Mouse (Mus musculus) bone marrow macrophage, adult 2 months (primary cell): ENCODE measurements at regions not wholly inside any gene's neighbourhood (a gene's known extent, or its start where the extent isn't known, plus 50 kb on each side); places are given as distances from the start of the nearest gene placed in this dataset.

Source experiments
- CTCF ChIP-seq: IDR thresholded peaks from 2 replicates; pipeline ENCODE4 v1.5.1; 2012; ENCODE audit warnings: low read depth, mild to moderate bottlenecking, low read length, moderate library complexity
- POLR2A ChIP-seq: IDR thresholded peaks from 2 replicates; pipeline ENCODE4 v1.6.1; 2012; ENCODE audit warnings: mild to moderate bottlenecking, low read depth, low read length, borderline replicate concordance

DNA sequence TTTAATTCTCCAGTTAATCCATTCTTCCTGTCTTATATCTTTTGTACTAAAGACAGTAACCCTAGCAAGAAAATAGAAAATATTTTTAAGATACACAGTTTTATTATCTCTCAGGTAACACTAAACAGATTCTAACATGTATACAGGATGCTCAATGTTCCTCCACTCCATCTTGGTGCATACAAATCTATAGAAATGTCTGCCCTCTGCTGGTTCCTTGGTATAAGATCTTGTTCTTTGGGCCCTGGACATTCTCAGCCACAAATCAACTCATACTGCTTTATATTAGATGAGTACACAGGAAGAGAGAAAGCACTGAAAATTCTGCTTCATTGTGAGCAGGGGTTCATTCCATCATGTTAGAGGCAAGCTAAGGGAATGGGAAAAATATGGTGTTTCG lies 260.6 kb downstream of the Lipi start:
- TF ChIP-seq CTCF (no peak), POLR2A (no peak)
